Mouse (Mus musculus): ENCODE data around the gene Iqck.

DNA sequence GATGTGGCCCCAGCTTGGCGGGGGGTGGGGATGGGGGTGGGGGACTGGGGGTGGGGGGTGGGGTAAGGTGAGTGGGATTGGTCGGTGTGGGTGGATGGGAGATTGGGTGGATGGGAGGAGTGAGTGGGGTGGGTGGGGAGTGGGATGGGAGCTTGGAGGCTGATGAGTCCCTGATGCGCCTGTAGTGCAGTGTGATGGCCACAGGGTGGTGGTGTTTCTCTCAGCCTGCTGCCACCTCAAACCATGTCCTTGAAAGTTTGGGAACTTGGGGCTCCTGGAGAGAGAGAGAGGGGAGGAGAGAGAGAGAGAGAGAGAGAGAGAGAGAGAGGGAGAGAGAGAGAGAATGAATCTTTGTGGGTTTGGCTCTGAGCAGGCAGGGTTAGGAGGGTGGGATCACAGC, 160.2 kb downstream of the Iqck start:
- TF ChIP-seq EP300 (IDR thresholded peaks at IDR 0.05; ENCODE audit: low read depth) (no peak), CTCF (IDR thresholded peaks at IDR 0.05; ENCODE audit: low read depth) (peak; percentile 63)

Data from heart, postnatal 0 days (tissue).